Mouse (Mus musculus): ENCODE measurements around the gene Uba5. TPM values are rescaled to one million over a fixed set of nuclear protein-coding genes. Genes with fewer than 3 reads are reported as not detected.

Uba5 gene
- polyA plus RNA-seq, 1 experiment, result 9.8 TPM

DNA sequence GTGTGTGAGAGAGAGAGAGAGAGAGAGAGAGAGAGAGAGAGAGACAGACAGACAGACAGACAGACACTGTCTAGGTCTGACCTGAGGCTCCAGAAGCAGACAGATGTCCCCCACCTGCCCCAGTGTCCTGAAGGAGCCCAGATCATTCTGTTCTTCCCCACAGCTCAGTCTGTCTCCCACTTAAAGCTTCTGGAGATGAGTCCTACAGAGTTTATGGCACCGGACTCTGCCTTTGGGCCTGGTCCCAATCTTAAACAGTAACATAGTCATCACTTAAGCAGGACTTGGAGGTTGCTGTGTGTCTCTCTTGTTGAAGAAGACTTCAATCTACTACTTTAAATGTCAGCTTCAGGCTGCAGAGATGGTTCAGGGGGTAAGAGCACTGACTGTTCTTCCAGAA lies 15.8 kb upstream of the Uba5 start:
- TF ChIP-seq GATA1 (IDR thresholded peaks at IDR 0.05; ENCODE audit: low read length), result no peak

GRCm38 (mm10) chr9:104075808-104076207 lies 12.9 kb upstream of the Uba5 start:
- TF ChIP-seq GATA1 (IDR thresholded peaks at IDR 0.05; ENCODE audit: low read length), result no peak

DNA sequence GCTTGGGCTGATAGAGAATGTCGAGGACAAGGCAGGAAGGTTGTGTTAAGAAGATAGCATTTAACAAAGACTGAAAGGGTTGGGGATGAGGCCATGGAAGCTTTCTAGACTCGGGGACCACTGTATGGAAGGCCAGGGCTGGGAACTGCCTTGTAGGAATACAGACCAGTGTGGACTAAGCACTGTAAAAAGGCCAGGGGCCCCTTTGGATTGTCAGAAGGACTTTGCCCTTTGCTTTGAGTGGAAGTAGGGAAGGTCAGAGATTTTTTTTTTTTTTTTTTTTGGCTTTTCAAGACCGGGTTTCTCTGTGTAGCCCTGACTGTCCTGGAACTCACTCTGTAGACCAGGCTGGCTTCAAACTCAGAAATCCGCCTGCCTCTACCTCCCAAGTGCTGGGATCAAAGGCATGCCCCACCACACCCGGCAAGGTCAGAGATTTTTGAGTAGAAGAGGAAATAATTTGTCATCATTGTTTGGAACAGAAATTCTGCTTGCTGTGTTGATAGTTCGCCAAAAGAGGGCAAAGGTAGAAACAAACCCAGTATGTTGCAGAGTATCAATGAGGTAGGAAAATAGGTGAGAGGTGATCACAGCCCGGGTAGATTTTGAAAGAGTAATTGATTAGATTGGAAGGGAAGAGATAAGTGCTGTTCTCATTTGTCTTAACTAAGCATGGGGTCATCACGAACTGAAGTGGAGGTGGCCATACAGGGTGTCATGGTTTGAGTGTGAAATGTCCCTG lies 8.1 kb upstream of the Uba5 start:
- TF ChIP-seq GATA1 (IDR thresholded peaks at IDR 0.05; ENCODE audit: low read length), result no peak

DNA sequence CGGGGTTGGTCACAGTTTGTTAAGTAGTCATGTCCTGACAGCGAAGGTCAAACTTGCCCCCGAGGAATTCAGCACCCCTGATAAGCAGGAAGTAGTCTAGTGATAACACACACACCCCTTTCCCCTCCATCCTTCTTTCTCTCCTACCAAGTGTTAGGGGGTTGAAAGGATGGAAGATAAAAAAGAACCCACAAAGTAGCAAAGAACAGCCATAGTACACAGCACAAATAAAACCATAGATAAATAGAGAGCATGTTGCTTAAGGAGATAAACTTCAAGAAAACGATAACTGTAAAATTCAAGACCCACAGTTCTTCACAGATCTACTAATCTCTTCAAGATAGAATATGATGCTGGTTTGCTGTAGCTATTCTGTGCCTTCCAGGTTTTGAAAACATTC lies 7.3 kb upstream of the Uba5 start:
- no peak for TF ChIP-seq GATA1 (IDR thresholded peaks at IDR 0.05; ENCODE audit: low read length)

GRCm38 (mm10) chr9:104064571-104064970 lies 1.6 kb upstream of the Uba5 start:
- TF ChIP-seq GATA1 (IDR thresholded peaks at IDR 0.05; ENCODE audit: low read length), result no peak

DNA sequence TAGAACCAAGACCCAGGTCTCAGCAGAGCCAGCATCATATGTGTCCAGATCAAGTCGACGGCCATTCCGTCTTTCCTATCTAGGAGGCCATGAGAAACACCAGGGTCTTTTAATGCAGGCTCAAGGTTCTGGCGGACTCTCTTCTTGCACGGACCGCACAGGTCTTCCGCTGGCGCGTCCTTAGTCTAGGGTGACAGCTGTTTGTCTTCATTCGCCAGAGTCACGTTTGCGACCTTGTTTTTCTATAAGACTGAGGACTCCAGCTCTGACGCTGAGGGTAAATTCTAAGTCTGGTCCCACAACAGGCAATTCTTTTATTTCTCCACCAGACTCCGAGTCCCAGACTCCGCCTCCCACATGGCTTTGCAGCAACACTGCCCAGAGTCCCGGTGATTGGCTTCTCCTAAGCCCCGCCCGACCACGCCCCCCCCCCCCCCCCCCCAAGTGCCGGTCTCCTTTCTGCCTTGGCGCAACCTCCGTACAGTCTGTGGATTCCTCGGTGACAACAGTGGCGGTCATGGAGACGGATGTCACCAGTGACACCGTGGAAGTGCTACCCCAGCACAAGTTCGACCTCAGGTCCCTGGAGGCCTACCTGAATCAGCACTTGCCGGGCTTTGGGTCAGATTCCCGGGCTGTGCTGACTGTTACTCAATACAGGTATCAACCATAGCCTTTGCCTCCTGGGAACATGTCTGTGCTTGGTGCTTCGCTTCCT lies 469 bp upstream of the Uba5 start, which contains the start of gene Acad11:
Acad11 (plus strand) TSS at position 134 of the 718 bp plus-strand sequence.
- no peak for TF ChIP-seq GATA1 (IDR thresholded peaks at IDR 0.05; ENCODE audit: low read length)

DNA sequence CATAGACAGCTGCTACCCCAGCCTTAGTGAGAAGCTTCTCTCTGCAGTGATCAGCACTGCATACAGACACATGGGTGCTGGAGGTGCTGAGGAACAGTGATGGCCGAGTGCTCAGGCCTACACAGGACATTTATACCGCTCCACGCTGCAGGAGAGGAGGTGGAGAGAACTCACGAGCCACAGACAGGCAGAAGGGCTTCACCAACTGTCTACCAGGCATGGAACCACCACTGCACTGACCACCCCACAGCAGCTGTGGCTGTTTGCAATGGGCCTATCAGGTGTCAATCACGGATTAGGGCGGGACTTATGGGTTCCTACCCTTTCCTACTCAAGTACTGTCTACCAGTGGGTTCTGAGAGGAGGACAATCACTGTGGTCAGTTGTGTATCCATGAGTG lies 11.9 kb downstream of the Uba5 start:
- TF ChIP-seq GATA1 (IDR thresholded peaks at IDR 0.05; ENCODE audit: low read length), result no peak

DNA sequence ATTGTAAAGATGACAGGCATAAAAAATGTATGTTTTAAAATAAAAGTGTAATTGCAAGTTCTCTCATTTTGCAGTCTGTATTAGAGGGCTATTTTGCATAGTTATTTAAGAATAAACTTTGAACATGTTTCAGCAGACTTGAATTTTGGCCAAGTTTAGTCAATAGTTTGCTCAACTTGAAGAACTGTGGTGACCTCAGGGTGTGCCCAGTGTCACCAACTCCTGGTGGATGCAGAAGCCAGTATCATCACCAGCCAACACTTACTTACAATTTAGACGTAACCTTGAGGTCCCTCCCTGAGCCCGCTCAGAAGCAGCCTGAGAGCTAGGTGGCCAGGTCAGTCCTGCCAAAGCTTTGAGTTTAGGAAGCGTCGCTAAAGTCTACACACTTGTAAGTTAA lies 19.3 kb downstream of the Uba5 start:
- TF ChIP-seq GATA1 (IDR thresholded peaks at IDR 0.05; ENCODE audit: low read length), result no peak

- no peak for TF ChIP-seq GATA1 (IDR thresholded peaks at IDR 0.05; ENCODE audit: low read length)
These were observed 22.6 kb downstream of the Uba5 start, which contains the start of gene Gm28305 for GRCm38 (mm10) chr9:104040362-104040761. Gm28305 (plus strand) TSS chr9:104040662.

DNA sequence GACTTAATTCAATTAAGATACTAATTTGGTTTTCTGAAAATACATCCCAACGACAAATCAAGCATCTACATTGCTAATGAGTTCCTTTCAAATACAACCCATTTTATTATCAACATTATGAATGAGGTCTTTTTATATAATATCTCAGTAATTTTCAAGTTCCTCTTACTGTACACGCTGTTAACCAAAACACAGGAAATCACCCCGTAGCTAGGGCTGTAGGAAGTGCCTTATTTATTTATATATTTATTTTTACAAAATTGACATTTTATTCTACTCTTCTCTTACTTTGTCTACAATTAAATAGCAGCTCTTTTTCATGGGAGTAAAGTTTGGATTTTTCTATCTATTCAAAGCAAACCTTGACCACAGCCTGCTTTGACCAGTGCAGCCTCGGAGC lies 23.2 kb downstream of the Uba5 start:
- TF ChIP-seq GATA1 (IDR thresholded peaks at IDR 0.05; ENCODE audit: low read length), result no peak

GRCm38 (mm10) chr9:104039031-104039695 lies 23.8 kb downstream of the Uba5 start:
- TF ChIP-seq GATA1 (IDR thresholded peaks at IDR 0.05; ENCODE audit: low read length), result no peak

GRCm38 (mm10) chr9:104038266-104038665 lies 24.7 kb downstream of the Uba5 start:
- TF ChIP-seq GATA1 (IDR thresholded peaks at IDR 0.05; ENCODE audit: low read length), result no peak

DNA sequence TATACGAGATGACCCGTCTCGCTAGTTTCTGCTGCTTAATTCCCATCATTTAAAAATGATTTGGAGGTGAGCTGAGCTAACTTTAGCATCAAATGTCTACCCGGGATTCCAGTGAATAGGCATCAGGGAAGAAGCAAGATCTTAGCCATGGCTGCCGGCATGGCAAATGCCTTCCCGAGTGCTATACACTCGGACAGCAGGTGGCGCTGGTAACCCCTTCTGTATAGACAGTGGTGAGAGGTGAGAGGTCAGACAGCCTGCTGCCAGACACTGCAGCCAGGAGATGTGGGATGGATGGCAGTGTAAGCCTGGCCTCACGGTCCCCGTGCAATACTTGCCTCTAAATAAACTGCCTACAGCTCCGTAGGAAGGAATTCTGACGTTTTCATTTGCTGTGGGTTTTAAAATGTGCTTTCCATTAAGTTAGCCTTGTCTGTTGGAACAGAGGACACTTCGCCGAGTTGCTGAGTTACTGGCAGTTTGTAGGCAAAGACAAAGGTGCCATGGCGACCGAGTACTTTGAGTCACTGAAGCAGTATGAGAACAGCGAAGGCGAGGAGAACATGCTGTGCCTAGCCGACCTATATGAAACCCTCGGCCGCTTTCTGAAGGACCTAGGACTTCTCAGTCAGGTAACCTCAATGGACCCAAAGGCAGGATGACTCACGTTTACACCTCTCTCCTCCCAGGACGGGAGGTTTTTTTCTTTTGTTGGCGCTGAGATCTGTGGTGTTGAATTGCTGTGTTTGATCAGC lies 27.5 kb downstream of the Uba5 start:
- no peak for TF ChIP-seq GATA1 (IDR thresholded peaks at IDR 0.05; ENCODE audit: low read length)

DNA sequence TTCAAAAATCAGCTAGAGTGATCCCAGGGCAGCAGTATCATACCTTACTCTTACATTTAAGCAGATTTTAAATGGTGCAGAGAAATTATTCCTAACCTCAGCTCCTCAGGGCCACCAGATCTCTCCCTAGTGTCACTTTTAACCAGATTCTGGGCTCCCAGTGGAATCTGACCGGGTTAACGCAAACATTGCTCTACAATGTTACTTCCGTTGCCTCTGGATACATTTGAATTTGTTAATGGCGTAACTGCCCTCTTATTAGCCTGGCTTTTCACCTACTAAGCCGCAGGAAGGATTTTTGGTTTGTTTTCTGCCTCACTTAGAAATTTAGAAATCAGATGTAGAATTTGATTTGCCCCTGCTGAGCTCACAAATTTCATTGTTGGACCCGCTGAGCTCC lies 28.2 kb downstream of the Uba5 start:
- TF ChIP-seq GATA1 (IDR thresholded peaks at IDR 0.05; ENCODE audit: low read length), result no peak

DNA sequence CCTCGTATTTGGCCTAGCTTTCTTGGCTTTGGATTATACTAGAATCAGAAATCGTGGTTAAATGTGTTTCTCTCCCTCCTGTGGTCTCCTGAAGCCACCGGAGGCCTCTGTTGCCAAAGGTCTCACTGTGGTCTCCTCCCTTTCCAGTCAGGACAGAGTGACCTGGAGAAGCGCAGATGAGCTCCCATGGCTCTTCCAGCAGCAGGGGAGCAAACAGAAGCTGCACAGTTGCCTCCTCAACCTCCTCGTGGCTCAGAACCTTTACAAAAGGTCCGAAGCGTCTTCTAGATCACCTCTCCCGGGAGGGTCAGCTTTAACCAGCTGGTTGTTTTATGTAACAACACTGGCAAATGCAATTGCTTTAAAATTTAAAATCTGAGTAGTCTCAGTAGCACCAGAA lies 28.7 kb downstream of the Uba5 start:
- no peak for TF ChIP-seq GATA1 (IDR thresholded peaks at IDR 0.05; ENCODE audit: low read length)

GRCm38 (mm10) chr9:104029861-104030260 lies 33.1 kb downstream of the Uba5 start:
- no peak for TF ChIP-seq GATA1 (IDR thresholded peaks at IDR 0.05; ENCODE audit: low read length)

Data from G1E-ER4 (cell line).